Mouse (Mus musculus) kidney, adult 18-20 months (tissue): ENCODE results near the gene Pmel.

ENCODE experiments used
- DNase-seq: peaks from one replicate; pipeline ENCODE4 v3.0.0; 2021

Pmel gene

DNA sequence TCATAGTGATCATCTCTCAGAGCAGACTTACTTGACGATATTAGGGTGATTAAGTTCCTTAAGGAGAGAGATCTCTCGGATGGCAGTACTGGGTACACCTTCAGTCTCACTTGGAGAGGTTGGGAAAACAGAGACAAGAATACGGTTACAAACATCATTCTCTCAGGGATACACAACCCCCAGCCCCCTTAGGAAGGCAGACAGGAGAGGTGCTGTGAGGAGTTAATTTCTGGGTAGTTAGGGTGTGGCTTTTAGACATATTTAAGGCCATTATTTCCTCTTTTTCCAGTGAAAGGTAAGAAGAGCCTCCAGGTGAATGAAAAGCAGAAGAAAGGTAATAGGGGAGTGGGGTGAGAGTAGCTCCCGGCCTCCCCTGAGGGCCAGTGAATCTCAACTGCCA is at the start of gene Pmel:
TSS of gene Pmel (plus strand) at position 301 of the 400 bp plus-strand sequence.
- no peak for DNase-seq

DNA sequence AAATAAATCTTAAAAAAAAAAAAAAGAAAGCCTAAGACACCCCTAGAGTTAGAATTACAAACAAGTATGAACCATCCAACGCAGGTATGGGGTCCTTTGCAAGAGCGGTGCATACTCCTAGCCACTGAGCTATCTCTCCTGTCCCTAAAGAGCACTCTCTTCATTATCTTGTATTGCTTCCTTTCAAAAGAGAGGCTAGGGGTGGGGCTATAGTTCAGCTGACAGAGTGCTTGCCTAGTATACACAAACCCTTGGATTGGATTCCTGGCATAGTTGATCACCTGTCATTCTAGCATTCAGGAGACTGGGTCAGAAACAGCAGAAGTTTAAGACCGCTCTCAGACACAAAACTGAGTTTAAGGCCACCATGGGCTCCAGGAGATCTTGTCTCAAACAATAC is 48.7 kb upstream of the Pmel start:
- DNase-seq: no peak

DNA sequence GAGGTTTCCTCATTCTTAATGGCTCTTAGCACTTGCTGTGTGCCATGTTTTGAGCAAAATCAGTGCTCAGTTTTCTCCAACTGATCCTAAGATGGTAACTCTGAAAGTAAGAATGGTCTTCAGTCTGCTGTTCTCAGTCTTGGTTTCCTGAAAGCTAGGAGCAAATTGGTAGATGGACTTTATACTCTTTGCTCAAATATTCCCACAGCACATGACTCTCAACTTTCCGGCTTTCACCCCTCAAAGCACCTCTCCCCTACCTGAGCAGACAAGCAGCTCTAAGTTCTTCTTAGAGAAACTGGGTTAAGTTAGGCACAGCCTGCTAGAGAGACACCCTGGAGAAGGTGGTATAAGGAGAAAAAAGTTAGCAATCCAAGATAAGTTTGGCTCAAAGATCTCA is 47.3 kb upstream of the Pmel start:
- no peak for DNase-seq

DNA sequence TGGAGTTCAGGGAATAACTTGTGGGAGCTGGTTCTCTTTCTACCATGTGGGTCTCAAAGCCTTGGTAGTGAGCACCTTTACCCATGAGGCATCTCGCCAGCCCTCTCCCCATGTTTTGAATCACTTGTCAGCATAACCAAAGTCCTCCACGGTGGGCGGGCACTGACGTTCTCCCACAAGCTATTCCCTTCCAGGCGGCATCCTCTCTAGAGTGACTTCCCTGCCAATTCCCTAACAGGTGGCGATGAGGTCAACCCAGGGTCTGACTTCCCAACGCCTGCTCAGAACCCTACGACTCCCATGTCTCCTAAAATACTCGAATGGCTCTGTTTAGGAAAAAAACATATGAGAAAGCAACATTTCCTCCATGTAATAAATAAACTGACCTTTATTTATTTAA is 46.2 kb upstream of the Pmel start:
- peak; percentile 24 for DNase-seq

DNA sequence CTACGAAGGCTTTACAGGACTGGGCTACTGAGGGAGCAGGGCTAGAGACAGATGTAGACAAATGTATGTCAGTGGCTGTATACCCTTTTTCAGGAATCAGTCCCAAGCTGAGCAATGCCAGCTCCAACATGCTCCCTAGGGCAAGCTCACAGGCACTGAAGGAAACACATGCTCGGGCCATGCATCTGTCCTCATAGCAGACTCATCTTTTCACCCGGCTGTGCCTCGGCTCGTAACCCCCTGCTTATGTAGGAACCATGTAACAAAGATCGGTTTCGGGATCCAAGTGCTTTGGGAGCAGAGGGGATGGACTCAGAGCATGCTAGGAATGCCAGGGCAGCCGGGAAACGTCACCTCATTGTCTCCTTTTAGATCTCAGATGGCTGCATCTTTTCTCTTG is 44.5 kb upstream of the Pmel start:
- DNase-seq: no peak

DNA sequence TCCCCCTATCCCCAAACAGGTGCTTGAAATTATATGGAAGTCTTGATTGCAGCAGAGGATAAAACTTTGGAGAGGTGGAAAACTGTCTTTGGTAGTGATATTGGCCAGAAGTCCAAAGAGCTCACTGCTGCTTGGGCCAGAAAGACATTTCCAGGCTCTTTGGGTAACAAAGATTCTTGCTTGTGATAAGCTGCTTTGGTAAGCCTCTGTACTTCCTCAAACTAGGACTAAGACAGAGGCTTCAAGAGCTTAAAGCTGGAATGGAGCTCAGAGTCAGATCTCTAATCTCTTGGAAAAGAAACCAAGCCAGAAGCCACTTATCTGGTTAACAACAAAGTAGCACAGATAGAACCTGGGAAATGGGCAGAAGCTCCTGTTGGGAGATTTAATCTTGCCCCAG is 41.5 kb upstream of the Pmel start:
- DNase-seq: no peak

DNA sequence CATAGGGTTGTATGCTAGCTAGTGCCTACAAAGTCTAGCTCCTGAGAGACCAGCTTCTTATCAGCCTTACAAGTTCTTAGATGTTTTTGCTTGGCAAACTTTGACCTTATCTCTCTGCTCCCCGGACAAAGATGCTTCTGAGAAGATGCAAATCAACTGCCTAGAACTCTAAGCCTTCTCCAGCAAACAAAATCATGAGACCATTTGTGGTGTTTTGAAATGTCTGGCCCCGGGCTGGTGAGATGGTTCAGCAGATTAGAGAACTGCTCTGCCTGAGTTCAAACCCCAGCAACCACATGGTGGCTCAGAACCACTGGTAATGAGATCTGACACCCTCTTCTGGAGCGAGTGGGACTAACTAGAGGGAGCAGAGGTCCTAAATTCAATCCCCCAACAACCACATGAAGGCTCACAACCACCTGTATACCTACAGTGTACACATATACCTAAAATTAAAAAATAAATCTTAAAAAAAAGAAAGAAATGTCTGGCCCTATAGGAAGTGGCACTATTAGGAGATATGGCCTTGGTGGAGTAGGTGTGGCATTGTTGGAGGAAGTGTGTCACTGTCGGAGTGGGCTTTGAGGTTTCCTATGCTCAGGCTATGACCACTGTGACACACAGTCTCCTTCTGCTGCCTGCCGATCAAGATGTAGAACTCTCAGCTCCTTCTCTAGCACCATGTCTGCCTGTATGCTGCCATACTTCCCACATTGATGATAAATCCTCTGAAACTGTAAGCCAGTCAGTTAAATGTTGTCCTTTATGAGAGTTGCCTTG is 40.4 kb upstream of the Pmel start:
- DNase-seq: no peak

DNA sequence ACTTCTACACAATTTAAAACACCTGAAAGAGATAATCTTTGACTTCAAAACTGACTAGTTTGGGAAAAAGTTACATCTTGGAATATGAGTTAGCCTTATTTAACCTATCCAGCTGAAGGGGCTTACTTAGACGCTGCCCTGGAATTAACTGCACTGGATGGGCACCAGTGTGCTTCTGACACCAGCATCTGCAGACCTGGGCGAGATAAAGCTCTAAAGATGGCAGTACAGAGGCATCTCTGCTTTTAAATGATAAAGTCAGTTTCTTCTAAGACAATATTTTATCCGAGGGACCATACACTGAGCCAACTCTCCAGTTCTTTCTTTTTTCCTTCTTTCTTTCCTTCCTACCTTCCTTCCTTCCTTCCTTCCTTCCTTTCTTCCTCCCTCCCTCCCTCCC is 39.2 kb upstream of the Pmel start:
- no peak for DNase-seq

DNA sequence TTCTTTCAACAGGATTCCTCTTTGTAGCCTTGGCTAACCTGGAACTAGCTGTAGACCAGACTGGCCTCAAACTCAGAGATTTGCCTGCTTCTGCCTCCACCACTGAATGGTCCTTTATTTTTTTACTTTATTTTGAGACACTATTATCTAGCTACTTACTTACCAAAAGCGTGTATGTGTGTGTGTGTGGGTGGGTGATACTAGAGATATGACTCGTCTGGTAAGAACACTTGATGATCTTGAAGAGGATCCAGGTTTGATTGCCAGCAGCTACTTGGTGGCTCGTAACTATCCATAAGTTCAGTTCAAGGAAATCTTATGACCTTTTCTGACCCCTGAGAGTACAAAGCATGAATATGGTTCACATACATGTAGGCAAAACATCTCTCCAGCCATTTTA is 38.7 kb upstream of the Pmel start:
- no peak for DNase-seq

DNA sequence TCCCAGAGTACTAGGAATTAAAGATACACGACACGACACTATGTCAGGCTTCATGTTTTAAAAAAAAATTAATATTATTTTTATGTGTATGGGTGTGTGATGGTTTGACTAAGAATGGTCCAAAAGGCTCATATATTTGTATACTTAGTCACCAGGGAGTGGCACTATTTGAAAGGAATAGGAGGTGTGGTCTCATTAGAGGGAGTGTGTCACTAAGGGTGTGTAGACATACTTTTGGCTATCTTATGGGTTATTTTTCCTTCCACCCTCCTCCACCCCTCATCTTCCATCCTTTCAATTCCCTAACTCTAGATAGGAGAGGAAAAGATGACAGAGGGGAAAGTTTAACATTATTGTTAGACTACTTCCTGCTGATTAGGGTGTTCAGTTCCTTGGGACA is 38.2 kb upstream of the Pmel start:
- DNase-seq: no peak

DNA sequence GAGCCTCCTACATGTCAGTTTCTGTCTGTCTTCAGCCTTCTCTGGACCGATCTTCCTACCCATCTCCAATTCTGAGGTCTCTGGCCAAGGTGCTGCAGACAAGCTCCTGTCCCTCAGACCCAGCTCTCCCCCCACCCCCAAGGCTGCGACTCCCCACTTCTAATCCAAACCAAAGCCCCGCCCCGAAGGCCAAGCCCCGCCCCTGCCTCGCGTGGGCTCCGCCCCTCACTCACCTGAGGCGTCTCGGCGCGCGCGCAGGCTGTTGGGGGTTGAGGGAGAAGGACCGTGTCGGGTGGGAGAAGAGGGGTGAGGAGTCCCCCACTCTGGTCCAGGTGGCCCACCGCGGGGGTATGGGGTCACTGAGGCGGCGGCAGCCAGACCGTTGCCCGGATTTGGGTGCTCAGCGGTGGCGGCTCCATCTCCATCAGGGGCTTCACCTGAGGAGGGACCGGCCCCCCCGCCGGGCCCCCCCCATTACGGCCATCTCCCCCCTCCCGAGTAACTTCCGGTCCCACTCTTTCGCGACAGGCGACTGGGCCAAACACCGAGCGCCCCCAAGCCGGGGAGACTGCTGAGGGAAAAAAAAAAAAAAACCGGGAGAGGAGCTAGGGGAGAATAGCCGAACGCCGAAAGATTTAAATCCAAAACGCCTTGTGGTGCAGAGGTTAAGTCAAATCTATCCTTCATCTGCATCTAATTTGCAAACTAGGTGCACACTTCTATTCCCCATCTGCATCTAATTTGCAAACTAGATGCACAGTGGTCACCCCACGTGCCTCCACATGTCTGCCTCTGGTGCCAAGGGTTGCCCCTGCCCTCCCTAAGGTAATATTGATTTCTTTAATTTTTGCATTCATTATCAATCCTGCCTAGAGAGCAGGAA is 35.0 kb upstream of the Pmel start:
- DNase-seq: peak; percentile 87

DNA sequence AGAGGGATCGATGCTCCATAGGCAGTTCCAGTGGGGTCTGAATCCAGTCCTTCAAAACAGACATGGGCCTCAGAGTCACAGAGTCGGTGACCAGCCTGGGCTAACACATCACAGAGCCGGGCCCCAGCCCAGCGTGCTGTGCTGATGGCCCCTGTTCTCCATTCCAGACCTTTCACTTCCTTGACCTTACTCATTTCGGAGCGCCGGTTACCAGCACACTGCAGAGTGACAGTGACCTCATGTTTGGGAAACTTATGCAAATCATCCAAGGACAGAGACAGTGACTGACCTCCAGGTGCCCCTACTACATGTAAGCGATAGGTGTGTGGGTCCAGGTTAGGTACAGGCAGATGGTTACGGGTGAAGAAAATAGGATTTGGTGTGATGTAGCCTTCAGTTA is 32.8 kb upstream of the Pmel start:
- DNase-seq: no peak

DNA sequence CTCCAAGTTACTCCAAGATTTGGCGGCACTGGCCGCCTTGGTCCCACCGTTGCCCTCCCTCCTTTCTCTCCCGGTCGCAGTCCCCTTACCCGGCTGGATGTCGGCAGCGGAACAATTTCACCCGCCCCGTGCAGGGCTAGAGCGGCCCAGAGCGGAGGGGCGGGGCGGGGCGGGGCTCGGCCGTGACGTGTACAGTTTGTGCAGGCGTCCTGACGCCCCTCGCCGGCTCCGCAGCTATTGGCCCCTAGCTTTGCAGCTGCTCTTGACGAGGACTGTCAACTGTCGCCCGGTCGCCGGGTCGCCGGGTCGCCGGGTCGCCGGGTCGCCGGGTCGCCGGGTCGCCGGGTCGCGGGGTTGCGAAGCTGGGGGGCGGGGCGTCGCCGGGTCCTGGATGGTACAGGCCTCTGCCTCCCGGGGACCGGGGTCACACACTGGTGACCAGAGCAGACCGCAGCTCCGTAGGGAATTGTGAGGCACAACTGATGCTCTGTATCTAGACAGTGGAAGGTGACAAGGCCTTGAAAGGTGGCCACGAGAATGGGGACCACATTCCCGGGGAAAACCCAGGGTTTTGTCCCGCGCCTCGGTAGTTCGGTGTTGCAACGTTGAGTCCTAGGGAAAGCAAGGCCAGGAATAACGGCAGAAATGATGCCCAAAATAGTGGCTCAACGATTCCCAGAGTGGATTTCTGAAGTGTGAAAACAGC is 30.1 kb upstream of the Pmel start, which contains the start of gene Suox:
TSS of gene Suox (minus strand) at position 311 of the 706 bp plus-strand sequence.
- peak; percentile 93 for DNase-seq

DNA sequence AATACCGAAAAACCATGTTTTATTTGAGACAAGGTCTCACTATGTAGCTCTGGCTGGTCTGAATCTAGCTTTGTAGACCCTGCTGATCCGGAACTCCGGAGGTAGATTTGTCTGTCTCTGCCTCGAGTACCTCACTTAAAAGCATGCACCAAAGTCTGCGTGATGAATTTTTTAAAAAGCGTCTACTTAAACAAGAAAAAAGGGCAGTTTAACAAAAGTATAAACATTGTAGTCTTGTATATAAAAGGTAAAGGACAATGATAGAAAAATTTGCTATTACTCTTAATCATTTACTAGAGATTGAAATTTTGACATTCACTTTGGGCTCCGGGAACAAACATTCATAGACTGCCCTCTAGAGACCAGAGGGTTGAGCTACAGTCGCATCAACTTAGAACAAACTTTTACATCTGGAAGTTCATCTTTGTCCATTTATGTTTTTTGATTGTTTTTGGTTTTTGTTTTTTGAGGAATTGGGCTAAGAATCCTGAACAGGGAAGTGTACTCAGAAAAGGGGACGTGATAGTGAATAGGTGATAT is 29.5 kb upstream of the Pmel start:
- DNase-seq: peak; percentile 17

DNA sequence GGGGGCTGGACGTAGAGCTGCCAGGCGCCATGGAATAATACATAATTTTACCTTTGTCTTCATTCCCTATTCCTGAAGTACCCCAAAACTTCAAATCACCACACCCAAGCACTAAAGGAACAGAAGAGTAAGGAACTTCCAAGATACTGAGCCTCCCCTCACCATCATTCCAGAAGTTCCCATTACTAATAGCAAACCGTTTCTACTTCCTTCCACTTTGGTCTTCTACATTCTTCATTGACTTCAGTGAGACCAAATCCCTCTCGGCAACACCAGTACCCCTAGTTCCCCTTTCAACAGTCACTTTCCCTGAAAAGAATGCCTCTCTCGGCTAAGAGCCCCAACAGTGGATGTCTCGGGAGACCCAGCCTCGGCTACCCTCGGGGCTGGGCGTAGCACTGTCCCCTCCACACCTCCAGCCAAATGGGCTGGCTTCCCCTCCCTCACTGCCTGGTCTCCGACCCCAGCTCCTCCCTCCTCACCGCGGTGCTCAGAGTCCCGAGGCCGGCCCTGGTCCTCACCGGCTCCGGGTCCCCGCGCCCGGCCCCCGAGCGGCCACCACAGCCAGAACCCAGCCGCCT is 8.5 kb upstream of the Pmel start:
- DNase-seq: no peak

DNA sequence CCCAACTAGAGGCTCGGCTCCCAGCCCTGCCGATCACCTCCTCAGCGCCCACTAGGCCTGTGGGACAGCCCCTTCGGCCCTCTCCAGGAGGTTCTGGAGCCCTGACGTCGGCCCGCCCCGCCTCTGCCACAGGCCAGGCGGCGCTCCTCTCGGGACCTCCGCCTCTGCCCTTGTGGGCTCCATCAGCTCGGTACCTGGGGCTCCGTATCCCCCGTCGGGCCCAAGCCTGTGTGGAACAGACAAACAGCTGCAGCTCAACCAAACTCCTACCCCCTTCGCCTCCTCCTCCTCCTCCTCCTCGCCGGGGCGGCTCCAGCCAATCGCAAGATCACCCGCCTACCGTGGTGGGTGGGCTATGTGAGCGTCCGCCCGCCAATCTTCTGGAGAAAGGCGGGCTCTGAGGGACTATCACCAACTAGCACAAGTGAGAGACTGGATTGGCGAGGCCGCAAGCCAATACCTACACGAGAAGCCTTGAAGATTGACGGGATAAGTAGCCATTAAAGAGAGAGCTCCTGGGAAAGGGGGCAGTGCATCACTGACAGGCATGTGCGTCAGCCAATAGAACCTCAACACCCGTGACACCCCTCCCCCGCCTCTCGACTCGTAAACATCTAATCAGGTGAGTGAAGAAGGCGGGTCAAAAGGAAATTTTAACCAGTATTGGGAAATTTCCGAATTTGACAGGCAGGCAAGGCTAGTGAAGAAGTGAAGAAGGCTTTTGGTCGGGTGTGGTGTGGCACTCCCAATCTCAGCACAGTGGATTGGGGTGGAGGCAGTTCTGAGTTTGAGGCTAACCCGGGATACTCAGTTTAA is 7.8 kb upstream of the Pmel start, which contains the start of gene Rab5b:
TSS of gene Rab5b (minus strand) at position 273 of the 816 bp plus-strand sequence.
- peak; percentile 100 for DNase-seq

DNA sequence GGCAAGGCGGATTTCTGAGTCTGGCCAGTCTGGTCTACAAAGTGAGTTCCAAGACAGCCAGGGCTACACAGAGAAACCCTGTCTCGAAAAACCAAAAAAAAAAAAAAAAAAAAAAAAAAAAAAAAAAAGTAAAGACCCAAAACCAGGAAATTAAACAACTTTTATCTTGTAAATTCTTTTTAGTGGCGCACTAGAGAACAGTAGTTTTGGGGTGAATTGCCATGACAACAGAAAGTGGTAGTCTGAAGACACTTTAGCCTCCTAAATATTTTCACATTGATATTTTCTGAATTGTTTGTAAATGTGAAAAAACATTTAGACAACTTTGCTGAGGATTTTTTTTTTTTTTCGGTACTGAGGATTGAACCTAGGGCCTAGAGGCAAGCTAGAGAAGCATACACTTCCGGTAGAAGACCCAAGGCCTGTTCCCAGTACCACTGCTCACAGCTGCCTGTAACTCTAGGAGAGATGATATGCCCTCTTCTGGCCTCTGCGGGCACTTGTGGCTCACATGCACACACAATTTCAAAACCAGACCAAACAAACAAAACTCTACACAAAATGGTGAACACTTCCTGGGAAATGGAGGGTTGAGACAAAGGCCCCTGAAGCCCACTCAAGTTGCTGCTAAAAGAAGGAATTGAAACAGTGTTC is 6.8 kb upstream of the Pmel start:
- DNase-seq: no peak

DNA sequence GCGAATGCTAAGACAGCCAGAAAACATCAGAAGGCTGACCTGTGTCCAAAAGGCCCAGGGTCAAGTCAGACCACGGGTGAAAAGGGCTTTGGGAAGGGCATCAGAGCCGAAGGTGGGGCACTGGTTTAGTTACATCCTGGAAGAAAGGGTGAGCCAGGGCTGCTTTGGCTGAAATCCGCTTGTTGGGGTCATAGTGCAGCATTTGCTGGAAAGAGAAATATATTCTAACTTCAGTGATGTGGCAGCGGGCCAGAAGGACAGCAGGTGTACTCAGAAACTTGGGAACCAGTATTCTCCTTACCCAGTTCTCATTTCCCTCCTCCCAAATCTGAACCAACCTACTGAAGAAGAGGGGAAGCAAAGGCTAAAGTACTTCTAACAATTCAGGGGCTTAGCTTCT is 5.0 kb upstream of the Pmel start:
- DNase-seq: peak; percentile 49

DNA sequence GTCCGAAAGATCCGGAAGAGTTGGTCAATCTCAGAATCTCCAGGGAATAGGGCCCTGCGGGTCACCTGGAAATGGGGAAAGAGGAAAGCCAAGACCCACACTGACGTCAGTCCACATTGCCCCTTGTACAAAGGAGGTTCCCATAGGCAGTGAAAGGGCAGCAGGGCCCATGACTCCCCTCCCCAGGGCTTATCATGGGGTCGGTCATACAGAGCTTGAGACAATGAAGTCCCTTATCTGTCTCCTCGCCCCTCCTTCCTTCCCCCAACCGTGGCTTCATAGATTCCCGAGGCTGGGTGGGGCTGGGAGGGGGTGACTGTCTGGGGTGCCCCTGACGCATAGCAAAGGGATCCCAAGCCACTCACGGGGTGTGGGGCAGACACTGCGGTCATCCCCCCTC is 4.4 kb upstream of the Pmel start:
- no peak for DNase-seq

DNA sequence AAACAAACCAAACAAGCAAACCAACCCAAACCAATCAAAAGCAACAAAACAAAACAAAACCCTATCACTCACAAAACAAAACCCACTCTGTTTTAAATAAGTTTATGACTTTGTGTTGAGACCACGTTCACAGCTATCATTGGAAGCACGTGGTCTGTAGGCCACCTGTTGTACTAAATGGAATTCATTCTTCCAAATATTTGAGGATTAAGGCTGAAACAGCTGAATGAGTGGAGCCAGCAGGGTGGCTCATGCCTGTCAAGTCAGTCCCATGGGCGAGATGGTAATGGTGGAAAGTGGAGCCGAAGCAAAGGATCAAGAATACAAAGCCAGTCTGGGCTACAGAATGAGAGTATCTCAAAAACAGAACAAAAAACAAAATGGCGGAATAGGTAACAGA is 3.3 kb upstream of the Pmel start:
- no peak for DNase-seq

DNA sequence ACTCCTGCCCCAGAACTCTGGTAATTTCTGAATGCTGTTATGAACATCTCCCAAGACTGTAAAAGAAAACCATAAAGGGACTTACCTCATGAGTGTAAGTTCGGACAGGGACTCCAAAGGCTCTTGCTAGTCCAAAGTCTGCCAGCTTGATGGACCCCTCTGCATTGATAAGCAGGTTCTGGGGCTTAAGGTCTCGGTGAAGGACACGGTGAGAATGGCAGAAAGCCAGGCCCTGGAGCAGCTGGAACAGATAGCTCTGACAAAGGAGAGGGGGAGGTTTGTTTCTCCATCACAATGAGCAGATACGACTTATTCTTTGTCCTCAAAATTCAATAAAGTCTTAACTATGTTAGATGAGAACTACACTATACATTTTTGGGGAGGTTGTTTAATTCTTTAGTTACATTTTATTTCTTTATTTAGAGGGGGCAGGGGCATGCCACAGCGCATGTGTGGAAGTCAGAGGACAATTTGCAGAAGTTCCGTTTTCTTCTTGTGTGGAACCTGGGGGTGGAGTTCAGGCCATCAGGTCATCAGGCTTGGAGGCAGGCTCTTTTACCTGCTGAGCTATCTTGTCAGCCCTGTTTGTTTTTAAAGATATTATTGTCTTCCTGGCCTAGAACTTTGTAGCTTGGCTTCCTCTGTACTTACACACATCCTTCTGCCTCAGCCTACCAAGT is 1.5 kb upstream of the Pmel start:
- DNase-seq: no peak
